Mouse (Mus musculus) T-helper 2 cell (primary cell): ENCODE results near the gene Igfbp7.

Experiments used
- in situ Hi-C: fragments of 300-600 bp; cut with MboI, MseI; formaldehyde crosslinking; loops from one replicate; pipeline ENCODE4 v1.15.1; 2025; ENCODE audit warnings: high pct_unique_total_duplicates

Igfbp7 gene

DNA sequence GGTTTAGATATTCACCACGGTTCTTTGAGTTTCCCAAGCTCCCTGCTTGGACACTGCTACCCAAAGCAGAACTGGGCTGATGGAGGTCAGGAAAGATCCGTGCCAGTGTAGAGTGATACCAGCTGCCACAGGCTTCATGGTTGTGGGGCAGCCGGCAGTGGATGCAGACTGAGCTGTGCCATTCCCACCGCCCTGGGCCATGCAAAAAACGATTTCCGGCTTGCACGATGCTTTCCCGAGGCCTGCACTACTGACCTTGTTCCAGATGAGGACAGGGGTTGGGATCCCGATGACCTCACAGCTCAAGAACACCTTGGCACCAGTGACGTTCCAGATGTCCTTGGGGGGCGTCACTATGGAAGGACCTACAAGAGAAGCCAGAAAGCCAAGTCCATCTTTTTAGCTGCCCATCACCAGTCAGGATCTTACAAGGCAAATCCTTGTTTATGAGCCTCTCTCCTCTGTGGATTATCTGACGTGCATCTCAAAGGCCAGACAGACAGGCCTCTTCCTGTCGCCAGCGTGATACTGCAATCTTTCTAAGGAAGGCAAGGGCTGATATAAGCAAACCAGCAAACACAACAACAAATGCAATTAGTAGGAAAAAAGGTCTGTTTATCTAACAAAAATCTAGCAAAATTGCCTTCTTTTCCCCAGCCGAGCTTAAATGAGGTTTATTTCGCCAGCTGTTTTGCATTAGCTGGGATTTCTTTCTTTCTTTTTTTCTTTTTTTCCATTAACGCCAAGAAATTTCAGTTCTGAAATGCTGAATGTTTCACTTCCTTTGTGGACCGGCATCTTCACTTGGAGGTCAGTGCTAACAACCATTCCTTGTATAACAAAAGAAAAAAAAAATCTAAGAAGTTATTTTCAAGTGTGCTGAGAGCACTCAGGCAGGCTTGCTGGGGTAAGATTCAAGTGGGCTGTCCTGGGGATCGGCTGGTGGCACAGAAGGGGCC, 52.3 kb downstream of the Igfbp7 start:
- in situ Hi-C loops: loop anchor here (5.0 to 25.0 kb wide), 2 partner anchors 47 to 793 kb away; no protein-coding TSS in a partner anchor

DNA sequence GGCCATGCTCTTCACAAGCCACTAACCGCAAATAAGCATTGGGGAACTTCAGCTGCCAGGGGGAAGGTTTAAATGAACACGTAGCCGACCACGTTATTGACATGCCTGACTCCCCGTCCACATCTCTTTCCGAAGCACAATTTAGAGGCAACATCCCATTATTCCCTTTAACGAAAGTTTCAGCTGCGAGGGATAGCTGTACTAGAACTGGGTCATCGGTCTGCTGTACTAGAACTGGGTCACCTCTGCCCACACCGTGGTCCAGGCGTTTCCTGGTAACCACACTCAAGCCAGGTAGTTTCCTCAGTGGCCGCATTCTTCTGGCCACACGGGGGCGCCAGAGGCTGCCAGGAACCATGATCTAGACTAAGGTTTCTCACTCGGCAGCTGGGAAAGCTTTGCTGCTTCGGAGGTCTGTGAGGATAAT, 53.5 kb downstream of the Igfbp7 start:
- in situ Hi-C loops: loop anchor here (5.0 to 25.0 kb wide), 2 partner anchors 108 to 792 kb away; no protein-coding TSS in a partner anchor

DNA sequence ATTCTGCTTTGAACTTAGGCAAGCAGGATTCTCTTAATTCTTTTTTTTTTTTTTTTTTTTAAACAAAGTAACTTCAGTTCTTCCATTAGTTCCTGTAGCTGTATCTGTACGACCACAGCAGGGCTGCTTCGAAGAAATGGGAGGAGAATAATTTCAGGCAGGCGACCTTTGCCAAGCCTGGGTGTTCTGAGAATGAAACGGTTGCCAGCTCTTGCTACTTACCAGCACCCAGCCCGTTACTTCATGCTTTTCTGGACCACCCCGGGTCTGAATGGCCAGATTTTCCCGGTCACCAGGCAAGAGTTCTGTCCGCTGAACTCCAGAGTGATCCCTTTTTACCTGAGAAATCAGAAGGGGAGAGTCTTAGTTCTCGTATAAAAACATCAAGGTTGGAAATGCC, 56.1 kb downstream of the Igfbp7 start:
- in situ Hi-C loops: loop anchor here (5.0 to 25.0 kb wide), 2 partner anchors 111 to 789 kb away; no protein-coding TSS in a partner anchor

DNA sequence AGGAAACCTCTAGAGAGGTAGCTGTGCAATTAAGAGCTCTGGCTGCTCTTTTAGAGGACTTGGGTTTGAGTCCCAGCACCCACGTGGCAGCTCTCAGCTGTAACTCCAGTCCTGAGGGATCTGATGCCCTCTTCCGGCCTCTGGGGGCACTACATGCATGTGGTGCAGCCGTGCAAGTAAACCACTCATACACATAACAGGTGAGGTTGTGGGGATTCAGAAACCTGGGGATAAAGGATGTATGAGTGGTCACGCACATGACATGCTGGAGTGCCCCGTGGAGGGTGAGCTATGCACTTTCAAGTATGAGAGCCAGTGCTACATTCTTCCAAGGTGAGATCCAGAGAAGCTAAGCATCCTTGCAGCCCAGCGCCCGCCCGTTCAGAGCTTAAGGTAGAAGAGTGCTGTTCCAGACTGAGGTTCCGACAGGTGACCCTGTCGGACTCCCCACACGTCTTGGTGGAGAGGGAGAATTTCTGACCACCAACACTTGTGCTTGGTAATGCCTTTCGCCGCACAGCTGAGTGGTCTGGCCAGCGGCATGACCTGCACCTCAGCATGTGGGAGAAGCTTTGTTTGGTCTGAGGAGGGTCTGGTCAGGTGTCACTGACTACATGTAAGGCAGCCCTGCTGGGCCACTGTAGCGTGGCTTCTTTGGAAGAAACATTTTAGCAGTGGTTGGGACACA, 57.7 kb downstream of the Igfbp7 start:
- in situ Hi-C loops: loop anchor here (5.0 to 25.0 kb wide), 2 partner anchors 112 to 788 kb away; no protein-coding TSS in a partner anchor

DNA sequence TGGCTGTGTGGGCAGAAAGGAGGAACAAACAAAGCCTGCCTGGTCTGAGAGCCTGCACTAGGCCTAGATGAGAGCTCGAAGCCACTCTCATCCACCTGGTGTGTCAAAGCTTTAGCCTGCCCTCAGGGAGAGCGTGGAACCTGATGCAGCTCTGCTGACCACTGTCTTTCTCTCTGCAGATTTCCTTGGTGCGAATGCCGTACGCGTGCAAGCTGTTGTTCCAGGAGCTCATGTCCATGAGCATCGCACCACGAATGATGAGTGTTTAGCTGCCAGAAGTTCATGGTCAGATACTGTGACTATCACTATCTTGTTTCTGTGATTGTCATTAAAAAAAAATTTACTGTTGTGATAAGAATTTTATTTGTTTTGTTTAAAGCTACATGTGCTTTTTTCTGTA, 58.9 kb downstream of the Igfbp7 start:
- in situ Hi-C loops: no loop called here

DNA sequence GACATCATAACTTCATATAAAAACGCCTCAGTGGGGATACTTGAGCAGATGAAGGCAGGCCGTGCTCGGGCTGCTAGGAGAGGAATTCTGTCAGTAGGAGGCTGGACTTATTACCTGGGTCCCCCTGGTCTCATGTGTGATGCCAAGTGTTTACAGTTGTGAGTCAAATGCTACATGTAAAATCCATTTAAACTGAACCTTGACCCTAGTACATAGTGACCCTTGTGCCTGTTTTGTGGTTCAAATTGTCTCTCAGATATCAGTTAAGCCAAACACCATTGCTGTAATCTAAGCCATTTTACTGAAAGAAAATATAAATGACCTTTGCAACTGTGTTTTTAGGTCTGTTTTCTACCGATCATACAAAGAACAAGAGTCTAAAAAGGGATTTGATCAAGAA, 67.8 kb downstream of the Igfbp7 start:
- in situ Hi-C loops: no loop called here

DNA sequence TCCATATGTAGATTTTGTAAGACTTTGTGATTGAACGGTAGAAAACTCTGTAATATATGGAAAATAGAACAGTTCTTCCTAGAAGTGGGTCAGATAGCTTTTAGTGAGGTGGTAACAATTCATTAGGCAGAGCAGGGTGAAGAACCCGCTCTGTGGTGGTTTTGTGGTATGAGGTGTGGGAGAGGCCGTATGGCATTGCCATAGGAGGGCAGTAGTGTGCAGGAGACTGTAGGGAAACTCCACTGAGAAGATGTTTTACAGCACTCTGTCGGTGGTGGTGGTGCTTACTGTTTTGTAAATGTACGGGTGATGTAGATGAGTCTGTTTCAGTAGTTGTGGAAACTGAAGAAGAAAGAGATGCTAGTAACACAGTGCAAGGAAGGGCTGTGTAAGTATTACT, 77.7 kb downstream of the Igfbp7 start:
- in situ Hi-C loops: loop anchor here (5.0 kb wide), 1 partner anchor 348 kb away; no protein-coding TSS in a partner anchor

DNA sequence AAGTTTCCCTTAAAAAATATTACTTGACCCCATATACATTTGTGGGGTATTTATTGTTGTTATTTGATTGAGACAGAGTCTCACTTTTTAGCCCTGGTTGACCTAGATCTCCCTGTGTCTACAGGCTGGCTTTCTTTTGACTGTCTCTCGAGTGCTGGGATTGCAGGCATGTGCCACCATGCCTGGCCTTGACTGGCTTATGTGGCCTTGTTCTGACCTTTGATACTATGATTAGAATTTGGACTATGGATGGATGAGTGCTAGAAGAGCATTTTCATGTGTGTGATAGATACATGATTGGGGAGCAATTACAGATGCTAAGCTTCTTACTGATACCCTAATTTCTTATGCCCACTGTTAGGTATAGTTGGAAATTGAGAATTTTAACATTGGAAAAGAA, 82.9 kb downstream of the Igfbp7 start:
- in situ Hi-C loops: no loop called here

DNA sequence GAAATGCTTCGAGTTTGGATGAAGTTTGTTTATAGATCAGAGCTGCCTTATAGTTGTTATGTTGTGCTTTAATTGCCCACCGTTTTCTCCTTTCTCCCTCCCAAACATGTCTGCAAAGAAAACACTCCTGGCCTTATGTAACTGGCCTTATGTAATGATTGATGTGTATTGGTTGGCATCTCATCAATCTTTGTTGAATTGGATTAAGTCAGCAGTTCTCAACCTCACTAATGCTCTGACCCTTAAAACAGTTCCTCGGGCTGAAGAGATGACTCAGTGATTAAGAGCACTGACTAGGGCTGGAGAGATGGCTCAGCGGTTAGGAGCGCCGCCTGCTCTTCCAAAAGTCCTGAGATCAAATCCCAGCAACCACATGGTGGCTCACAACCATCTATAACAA, 92.9 kb downstream of the Igfbp7 start:
- in situ Hi-C loops: no loop called here

DNA sequence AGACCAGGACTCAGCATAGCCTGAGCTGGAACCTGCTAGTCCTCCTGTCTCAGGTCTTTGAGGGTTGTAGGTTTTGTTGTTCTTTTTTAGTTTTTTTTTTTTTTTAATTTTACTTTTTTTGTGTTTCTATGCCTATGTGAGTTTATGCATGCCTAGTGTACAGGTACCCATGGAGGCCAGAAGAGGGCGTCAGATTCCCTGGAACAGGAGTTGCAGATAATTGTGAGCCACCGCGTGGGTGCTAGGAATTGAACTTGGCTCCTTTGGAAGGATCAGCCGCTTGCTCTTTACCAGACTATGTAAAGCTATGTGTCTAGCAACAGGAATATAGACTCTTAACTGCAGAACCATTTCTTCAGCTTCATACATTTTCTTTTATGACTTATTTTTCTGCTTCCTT, 93.6 kb downstream of the Igfbp7 start:
- in situ Hi-C loops: no loop called here

DNA sequence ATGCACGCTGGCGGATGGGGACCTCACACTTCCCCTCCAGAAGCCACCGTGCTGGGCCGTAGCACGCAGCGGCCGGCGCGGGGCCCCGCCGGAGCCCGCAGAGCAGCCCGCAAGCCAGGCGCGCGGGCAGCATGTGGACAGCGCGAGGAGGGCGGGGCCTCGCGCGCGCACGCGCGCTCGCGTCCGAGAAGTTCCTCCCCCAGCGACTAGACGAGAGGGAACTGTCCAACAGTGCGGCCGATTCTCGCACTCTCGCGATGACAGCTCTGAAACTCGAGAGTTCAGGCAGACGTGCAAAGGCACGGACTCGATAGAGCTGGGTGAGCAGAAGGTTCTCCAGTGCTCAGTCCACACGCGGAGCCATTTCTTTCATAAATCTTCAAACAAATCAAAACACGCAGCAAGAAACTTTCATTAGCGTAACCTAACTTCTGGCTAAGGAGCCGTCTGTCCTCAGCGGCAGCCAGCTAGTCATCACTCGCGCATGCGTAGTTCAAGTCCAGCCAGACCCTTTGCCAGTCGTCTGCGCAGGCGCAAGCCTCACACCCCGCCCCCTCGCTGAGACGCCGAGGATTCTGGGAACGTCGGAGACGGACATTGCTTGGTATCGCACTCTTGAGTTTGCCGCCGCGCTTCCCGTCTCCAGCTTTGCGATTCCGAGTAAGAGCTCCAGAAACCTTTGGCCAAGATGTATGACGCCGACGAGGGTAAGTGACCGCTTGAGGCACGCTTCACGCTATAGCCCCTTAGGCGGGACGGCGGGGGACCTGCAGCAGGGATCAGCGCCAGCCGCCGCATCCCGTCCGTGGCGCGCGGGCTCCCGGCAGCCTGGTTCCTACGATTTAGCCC, 97.7 kb downstream of the Igfbp7 start, which contains the start of the genes Noa1 and Polr2b:
TSS of gene Noa1 (minus strand) at position 161 of the 849 bp plus-strand sequence.
TSS of gene Polr2b (plus strand) at position 224 of the 849 bp plus-strand sequence.
- in situ Hi-C loops: loop anchor here (5.0 kb wide), 1 partner anchor 38 kb away; no protein-coding TSS in a partner anchor

DNA sequence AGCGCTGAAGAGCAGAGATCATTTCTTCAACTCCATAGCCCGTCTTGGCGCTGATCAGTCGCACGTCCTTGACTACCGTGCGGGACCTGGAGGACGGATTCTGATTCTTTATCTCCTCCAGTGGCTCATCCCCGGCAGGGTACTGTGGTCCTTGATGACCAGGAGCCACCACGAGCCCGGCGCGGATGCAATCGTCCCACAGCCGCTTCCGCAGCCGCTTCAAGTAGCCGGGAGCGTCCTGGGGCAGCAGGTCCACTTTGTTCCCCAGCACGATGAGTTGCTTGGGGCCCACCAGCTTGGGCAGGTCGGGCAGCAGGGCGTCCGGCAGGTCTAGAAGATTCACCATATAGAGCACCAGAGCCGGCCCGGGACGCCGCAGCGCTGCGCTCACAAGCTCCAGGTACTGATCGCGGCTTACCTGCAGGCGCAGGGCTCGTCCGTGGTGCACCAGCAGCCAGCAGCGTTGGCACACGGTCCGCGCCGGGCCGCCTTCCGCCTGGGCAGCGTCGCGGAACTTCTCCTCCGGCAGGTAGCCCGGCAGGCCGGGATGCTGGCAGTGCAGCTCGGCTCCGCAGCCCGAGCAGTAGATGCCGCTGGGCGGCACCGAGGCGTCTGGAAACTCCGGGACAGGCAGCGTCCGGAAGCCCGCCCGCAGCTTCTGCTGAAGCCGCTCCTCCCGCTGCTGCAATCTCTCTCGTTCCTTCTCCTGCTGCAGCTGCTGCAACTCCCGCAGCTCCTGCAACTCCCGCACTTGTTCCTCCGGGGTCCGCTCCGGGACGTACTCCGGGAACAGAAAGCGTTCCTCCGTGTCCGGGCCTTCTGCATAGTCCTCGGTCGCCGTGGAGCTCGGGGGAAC, 98.6 kb downstream of the Igfbp7 start:
- in situ Hi-C loops: loop anchor here (5.0 kb wide), 1 partner anchor 37 kb away; no protein-coding TSS in a partner anchor

DNA sequence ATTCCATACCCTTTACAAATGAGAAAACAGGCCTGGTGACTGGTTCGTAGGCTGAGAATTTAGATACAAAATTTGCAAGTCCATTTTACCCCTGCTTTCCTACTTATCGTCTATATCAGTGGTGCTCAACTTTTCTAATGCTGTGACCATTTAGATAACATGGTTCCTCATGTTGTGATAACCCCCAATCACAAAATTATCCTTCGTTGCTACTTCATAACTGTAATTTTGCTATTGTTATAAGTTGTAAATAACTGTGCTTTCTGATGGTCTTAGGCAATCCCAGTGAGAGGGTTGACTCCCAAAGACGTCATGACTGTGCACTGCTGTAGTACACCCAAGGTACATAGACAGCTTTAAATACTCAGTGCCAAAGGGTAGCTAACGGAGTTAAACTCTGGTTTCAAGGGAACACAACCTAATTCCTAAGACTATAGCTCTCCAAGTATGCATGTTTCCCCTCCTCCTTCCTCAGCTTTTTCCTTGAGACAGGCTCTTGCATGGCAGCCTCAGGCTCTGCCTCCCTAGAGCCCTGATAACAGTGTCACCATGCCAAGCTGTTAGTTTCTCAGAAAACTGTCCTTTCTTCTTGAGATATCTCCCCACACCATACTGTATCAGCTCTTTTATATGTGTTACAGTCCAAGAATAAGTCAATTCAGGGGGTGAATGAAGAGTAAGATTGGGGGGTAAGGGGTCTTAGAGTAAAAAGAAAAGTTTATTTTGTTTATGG, 99.9 kb downstream of the Igfbp7 start:
- in situ Hi-C loops: loop anchor here (5.0 kb wide), 1 partner anchor 36 kb away; no protein-coding TSS in a partner anchor

DNA sequence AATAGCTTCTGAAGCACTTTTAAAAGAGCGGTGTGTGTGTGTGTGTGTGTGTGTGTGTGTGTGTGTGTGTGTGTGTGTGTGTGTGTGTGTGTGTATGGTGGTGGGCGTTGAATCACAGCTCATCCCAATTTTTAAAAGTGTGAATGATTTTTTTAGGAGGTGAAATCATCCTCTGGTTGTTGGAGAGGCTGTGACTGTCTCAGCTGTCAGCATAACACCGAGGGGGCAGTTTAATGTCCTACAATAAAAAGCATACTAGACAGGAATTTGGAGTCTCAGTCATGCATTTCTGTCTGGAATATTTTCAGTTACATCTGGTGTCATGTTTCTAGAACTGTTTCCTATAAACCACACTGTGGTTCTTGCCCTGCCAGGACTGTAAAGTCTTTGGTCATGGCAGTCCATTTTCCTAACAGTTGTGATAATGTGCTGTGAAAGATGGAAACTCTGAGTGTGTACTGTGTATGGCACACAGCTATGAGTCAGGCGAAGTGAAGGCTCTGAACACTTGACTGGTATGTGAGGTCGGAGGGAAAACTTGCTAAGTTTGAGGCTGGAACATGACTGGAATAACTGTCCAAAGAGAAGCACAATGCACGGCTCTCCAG, 106.4 kb downstream of the Igfbp7 start:
- in situ Hi-C loops: no loop called here

DNA sequence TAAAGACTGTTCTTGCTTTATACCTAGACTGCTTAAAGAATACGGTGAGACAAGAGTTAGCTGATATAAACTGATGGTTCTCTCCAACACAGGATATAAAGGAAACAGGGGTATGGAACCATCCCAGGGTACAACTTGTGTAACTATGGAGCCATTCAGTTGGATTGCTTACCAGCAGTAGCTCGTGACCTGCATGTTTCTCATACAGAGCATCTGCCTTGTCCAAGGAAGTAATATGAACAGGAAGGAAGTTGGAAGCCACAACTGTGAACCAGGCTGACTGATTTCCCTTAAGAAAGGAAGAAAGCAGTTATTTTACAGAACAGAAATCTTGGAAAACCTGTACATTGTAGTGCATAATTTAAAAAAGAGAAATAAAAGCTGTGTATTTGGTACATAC, 108.4 kb downstream of the Igfbp7 start:
- in situ Hi-C loops: no loop called here
